Mouse (Mus musculus) hindbrain, embryonic 16.5 days (tissue): ENCODE data around the gene Selenop. TPM values are rescaled to one million over a fixed set of nuclear protein-coding genes. Genes with fewer than 3 reads are reported as not detected.
"Not testable (repeated sequence)": the region's sequence is repeated elsewhere in the genome, so short reads cannot be mapped to it uniquely, and the experiment has no call there.

Source experiments
- ATAC-seq: fragments of 200-750 bp; cut with Nextera tagmentation; 2 replicates; pipeline ENCODE4 v1.8.0; 2017; ENCODE audit warnings: moderate TSS enrichment, moderate library complexity
- H3K27ac ChIP-seq: fragments of 300-500 bp; sonication (generic); 2 replicates; pipeline ENCODE4 v1.5.1; 2014; ENCODE audit warnings: low read depth, mild to moderate bottlenecking, control low read depth, low read length, moderate library complexity
- H3K27me3 ChIP-seq: fragments of 300-500 bp; sonication (generic); replicated peaks from 2 replicates; pipeline ENCODE4 v1.6.1; 2014; ENCODE audit warnings: low read length; ENCODE audit not compliant: control insufficient read depth, insufficient read depth
- H3K36me3 ChIP-seq: fragments of 300-500 bp; sonication (generic); 2 replicates; pipeline ENCODE4 v1.6.1; 2014; ENCODE audit warnings: mild to moderate bottlenecking, low read length, moderate library complexity, mixed read lengths; ENCODE audit not compliant: control insufficient read depth, insufficient read depth
- H3K4me1 ChIP-seq: fragments of 300-500 bp; sonication (generic); 2 replicates; pipeline ENCODE4 v1.6.1; 2014; ENCODE audit warnings: low read depth, low read length; ENCODE audit not compliant: control insufficient read depth, insufficient read depth
- H3K4me2 ChIP-seq: fragments of 300-500 bp; sonication (generic); 2 replicates; pipeline ENCODE4 v1.6.1; 2014; ENCODE audit warnings: mild to moderate bottlenecking, low read length, control low read depth, moderate library complexity
- H3K4me3 ChIP-seq: fragments of 300-500 bp; sonication (generic); 2 replicates; pipeline ENCODE4 v1.5.1; 2014; ENCODE audit warnings: mild to moderate bottlenecking, low read length, control low read depth, moderate library complexity
- H3K9ac ChIP-seq: fragments of 300-500 bp; sonication (generic); 2 replicates; pipeline ENCODE4 v1.6.1; 2014; ENCODE audit warnings: low read depth, mild to moderate bottlenecking, control low read depth, low read length, moderate library complexity
- H3K9me3 ChIP-seq: fragments of 300-500 bp; sonication (generic); 2 replicates; pipeline ENCODE4 v1.6.1; 2014; ENCODE audit warnings: mild to moderate bottlenecking, low read length, moderate library complexity; ENCODE audit not compliant: control insufficient read depth
- WGBS: fragments of 180-500 bp; shearing (Covaris S2); extraction: QIAGEN DNeasy Blood & Tissue Kit; methylation state at CpG from one replicate; pipeline ENCODE4 v1.1.7; 2014; 5-methylcytosine and 5-hydroxymethylcytosine counted together
- polyA plus RNA-seq: library from polyadenylated mRNA; unstranded; fragments of >200 nt; fragmentation: Nextera tagmentation; extraction: Ambion mirVana; gene quantifications from 2 replicates; pipeline ENCODE4 v1.2.1, GENCODE M21; 2015

Gene Selenop
- polyA plus RNA-seq, 1 experiment from 2014 or later = 166 TPM

GRCm38 (mm10) chr15:3236338-3236737, 32.0 kb upstream of the Selenop start:
- Histone ChIP-seq H3K27ac (no peak overlapping the region), H3K4me2 (no peak overlapping the region), H3K4me1 (no peaks in the 10 kb centered on the region), H3K27me3 (no peaks in the 10 kb centered on the region), H3K9me3 (no peaks in the 10 kb centered on the region), H3K36me3 (no peaks in the 10 kb centered on the region), H3K4me3 (no peak overlapping the region), H3K9ac (no peak overlapping the region)
- ATAC-seq = no peak
- 87% methylated on average over 2 of the region's 2 CpGs for WGBS

- H3K4me1 ChIP-seq = no peaks in the 10 kb centered on the region
- 59% methylated on average over 1 of the region's 1 CpGs for WGBS
- no peaks in the 10 kb centered on the region for H3K9me3 ChIP-seq
- H3K27me3 ChIP-seq = no peaks in the 10 kb centered on the region
- ATAC-seq = peak; percentile 70
- H3K9ac ChIP-seq = no peak overlapping the region
- peak overlapping the region; percentile 23; the same call in 1 of the 2 replicates for H3K27ac ChIP-seq
- H3K4me3 ChIP-seq = no peak overlapping the region
- H3K4me2 ChIP-seq = no peak overlapping the region
- no peaks in the 10 kb centered on the region for H3K36me3 ChIP-seq
These were observed 30.4 kb upstream of the Selenop start for GRCm38 (mm10) chr15:3237963-3238362.

GRCm38 (mm10) chr15:3245036-3245435, 23.3 kb upstream of the Selenop start:
- not testable (repeated sequence) for H3K4me2 ChIP-seq, ATAC-seq, H3K27ac ChIP-seq, H3K27me3 ChIP-seq, H3K36me3 ChIP-seq, H3K9me3 ChIP-seq, H3K9ac ChIP-seq, H3K4me1 ChIP-seq, H3K4me3 ChIP-seq
- 93% methylated on average over 10 of the region's 10 CpGs for WGBS

GRCm38 (mm10) chr15:3250620-3251019, 17.7 kb upstream of the Selenop start:
- WGBS = 88% methylated on average over 2 of the region's 2 CpGs
- no peak for ATAC-seq
- H3K9ac ChIP-seq = no peak overlapping the region
- no peak overlapping the region for H3K4me3 ChIP-seq
- H3K9me3 ChIP-seq = no peaks in the 10 kb centered on the region
- no peaks in the 10 kb centered on the region for H3K27me3 ChIP-seq
- H3K4me1 ChIP-seq = no peaks in the 10 kb centered on the region
- no peak overlapping the region for H3K27ac ChIP-seq
- H3K4me2 ChIP-seq = no peak overlapping the region
- no peaks in the 10 kb centered on the region for H3K36me3 ChIP-seq

GRCm38 (mm10) chr15:3251031-3251717, 17.2 kb upstream of the Selenop start:
- 90% methylated on average over 3 of the region's 3 CpGs for WGBS

GRCm38 (mm10) chr15:3251718-3252067, 16.7 kb upstream of the Selenop start:
- no peak overlapping the region for H3K9ac ChIP-seq
- H3K27me3 ChIP-seq = no peaks in the 10 kb centered on the region
- no peak overlapping the region for H3K4me2 ChIP-seq
- H3K36me3 ChIP-seq = no peaks in the 10 kb centered on the region
- H3K4me1 ChIP-seq = no peaks in the 10 kb centered on the region
- no peak overlapping the region for H3K27ac ChIP-seq
- H3K4me3 ChIP-seq = no peak overlapping the region
- ATAC-seq = no peak
- H3K9me3 ChIP-seq = no peaks in the 10 kb centered on the region

More at GRCm38 (mm10) chr15:3251031-3251717, 17.2 kb upstream of the Selenop start:
- ATAC-seq = no peak
- Histone ChIP-seq H3K27ac (no peak overlapping the region), H3K36me3 (no peaks in the 10 kb centered on the region), H3K4me1 (no peaks in the 10 kb centered on the region), H3K27me3 (no peaks in the 10 kb centered on the region), H3K9me3 (no peaks in the 10 kb centered on the region), H3K4me3 (no peak overlapping the region), H3K9ac (no peak overlapping the region), H3K4me2 (no peak overlapping the region)

- Histone ChIP-seq H3K27me3 (no peaks in the 10 kb centered on the region), H3K4me2 (no peak overlapping the region), H3K9ac (no peak overlapping the region), H3K36me3 (no peaks in the 10 kb centered on the region), H3K9me3 (no peaks in the 10 kb centered on the region), H3K4me3 (no peak overlapping the region), H3K27ac (no peak overlapping the region), H3K4me1 (no peaks in the 10 kb centered on the region)
- ATAC-seq = no peak
- WGBS = 75% methylated on average over 1 of the region's 1 CpGs
These were observed 9.3 kb upstream of the Selenop start for GRCm38 (mm10) chr15:3259025-3259424.

GRCm38 (mm10) chr15:3260309-3260708, 8.0 kb upstream of the Selenop start:
- no peak overlapping the region for H3K27ac ChIP-seq
- no peaks in the 10 kb centered on the region for H3K4me1 ChIP-seq
- WGBS = 90% methylated on average over 4 of the region's 4 CpGs
- H3K36me3 ChIP-seq = no peaks in the 10 kb centered on the region
- H3K27me3 ChIP-seq = no peaks in the 10 kb centered on the region
- no peak overlapping the region for H3K9ac ChIP-seq
- H3K4me3 ChIP-seq = no peak overlapping the region
- H3K9me3 ChIP-seq = no peaks in the 10 kb centered on the region
- no peak for ATAC-seq
- H3K4me2 ChIP-seq = no peak overlapping the region

GRCm38 (mm10) chr15:3262883-3263282, 5.5 kb upstream of the Selenop start:
- H3K36me3 ChIP-seq = no peaks in the 10 kb centered on the region
- H3K27me3 ChIP-seq = no peaks in the 10 kb centered on the region
- no peak overlapping the region for H3K9ac ChIP-seq
- H3K4me1 ChIP-seq = no peaks in the 10 kb centered on the region
- H3K4me2 ChIP-seq = no peak overlapping the region
- ATAC-seq = no peak
- WGBS = 82% methylated on average over 3 of the region's 3 CpGs
- no peaks in the 10 kb centered on the region for H3K9me3 ChIP-seq
- H3K4me3 ChIP-seq = no peak overlapping the region
- no peak overlapping the region for H3K27ac ChIP-seq

- Histone ChIP-seq H3K36me3 (no peaks in the 10 kb centered on the region), H3K9me3 (no peaks in the 10 kb centered on the region), H3K4me2 (no peak overlapping the region), H3K27ac (no peak overlapping the region), H3K27me3 (no peaks in the 10 kb centered on the region), H3K9ac (no peak overlapping the region), H3K4me1 (no peaks in the 10 kb centered on the region), H3K4me3 (no peak overlapping the region)
- ATAC-seq = no peak
- 94% methylated on average over 4 of the region's 4 CpGs for WGBS
These were observed 4.1 kb upstream of the Selenop start for GRCm38 (mm10) chr15:3264293-3264692.
